Mouse (Mus musculus) adrenal gland, adult 18-20 months (tissue): Measurements from ENCODE around the gene Gpr85. TPM values are rescaled to one million over a fixed set of nuclear protein-coding genes. Genes with fewer than 3 reads are reported as not detected.
"Not testable (repeated sequence)": the region's sequence is repeated elsewhere in the genome, so short reads cannot be mapped to it uniquely, and the experiment has no call there.

Experiments used
- DNase-seq, 2 experiments: peaks; one replicate each; pipeline ENCODE4 v3.0.0; 2021 to 2022; ENCODE audit warnings: low spot score in 2 of 2
- long read RNA-seq, 2 experiments: library from polyadenylated mRNA; stranded (forward); transcript quantifications; one replicate each; pipeline ENCODE4 v2.0.0; 2021
- total RNA-seq, 2 experiments: library from RNA; stranded (reverse); gene quantifications; 1 replicate in 1 of 2; 2 replicates in 1 of 2; pipeline ENCODE4 v1.2.3; 2021

Gpr85 gene
- total RNA-seq = 1 to 10 TPM; 1.2 to 1.5 TPM
- long read RNA-seq, experiment 1 = 0 reads
- long read RNA-seq, experiment 2, partial matches to known transcripts = 0 of 1 reads
- long read RNA-seq, experiment 2, other reads (novel, unspliced or antisense) = 1 of 1 reads

DNA sequence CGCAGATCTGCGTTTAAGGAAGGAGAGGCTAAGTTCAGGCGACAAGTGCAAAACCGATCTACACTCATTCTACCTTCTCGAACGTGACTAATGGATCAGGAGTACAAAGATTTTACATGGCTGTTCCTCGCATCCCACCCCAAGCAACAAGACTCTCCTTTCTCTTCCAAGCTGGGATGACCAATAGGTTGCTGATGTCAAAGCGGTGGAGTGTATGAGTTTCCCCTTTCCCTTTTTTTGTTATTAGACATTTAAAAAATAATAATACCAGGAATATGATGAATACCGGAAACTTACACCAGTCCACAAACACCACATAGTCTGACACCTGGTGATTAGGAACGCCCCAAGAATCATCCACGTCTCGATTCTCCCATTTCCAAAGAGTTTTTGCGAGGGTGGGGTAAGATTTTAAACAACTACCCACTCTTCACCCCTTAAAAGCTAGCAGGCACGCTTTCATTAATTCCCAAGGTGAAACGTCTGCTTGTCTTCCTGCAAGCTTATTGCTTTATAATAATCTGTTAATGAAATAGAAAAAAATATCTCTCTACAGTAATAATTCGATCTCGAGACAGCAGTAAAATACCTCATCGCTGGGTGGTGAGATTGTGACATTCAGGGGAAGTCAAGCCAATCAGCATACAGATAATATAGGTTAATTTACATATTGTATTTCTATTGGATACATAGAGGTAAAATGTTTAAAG lies at the start of gene Gpr85:
Gene Gpr85 (minus strand): TSS at position 598 of the 710 bp plus-strand sequence.
- DNase-seq = peak in 1 of 2 experiments; percentile 6

DNA sequence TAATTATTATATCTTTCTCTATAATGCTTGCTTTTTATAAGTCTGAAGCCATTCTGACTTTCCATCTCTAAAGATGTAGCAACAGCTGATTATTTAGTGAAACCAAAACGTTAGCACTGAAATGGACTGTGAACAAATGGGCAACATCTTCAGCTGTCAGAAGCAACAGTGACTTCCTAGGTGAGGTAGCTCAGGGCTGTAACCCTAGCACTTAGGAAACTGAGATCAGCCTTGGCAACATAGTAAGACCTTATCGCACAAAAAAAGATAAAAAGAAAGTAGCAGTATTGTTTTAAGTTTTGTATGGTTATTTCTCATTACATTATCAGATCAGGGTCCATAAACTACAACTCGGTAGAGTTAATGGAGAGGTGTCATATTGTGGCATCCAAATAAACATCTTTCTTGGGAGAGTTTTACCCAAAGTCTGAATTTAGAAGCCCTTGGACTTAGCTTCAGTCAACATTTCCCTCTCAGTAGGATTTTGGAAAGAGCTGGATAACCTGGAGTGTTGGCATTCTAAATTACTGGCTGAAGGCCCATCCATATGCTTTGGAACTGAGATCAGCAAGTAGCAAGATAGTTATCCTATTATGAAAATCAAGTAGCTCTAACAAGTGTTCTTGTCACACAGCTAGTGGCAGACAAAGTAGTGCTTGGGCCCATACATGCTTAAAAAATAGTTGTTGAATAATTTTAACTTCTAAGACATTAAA lies 45.3 kb upstream of the Gpr85 start:
- DNase-seq = no peak

DNA sequence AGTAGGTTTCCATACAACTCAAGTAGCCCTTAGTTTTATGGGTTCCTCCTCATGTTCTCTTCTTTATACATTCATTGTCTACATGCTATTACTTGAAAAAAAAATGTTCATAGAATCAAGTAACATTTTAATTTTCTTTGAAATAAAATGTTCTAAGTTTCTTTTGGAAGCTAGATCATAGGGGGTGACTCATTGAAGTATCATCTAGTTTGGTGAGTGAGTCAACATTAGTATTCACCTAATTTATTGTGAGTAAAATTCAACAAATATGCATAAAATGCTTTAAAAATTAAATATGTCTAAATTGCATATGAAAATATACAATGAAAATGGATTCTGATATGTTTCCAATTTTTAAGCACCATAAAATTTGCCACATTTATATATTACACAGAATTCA lies 43.2 kb upstream of the Gpr85 start:
- DNase-seq = no peak

DNA sequence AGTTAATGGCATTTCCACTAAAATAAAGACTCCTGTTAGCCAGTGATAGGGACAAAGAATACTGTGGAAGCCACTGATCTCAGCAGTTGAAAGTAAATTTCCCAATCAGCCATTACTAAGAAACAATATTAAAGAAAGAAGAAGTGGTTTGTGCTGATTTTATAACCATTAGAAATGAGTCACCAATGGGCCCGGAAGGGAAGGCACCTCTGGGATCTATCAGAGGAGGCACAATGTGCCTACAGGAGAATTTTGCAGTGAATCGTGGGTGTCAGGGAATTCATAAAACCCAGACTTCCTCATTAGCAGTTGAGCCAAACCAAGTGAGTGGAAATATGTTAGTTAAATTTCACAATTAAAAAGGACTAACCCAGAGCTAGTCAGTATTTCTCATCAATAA lies 34.2 kb upstream of the Gpr85 start:
- DNase-seq = no peak

DNA sequence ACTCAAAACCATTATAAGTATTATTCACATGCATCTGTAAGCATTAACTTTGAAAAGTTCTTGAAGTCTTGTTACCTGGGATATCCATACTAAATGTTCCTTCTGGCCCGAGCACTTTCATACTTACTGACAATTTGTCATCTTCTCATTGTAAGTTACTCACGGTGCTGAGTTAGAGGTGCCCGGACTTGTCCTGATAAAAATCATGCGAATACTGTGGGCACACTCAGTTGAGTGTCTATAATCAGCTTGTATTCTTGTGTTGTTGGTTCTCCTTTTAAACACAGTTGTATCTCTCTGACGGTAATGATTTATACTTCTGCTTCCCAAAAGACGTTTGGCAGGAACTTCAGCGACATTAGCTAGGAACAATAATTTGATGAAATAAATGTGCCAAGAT lies 32.3 kb upstream of the Gpr85 start:
- no peak for DNase-seq

DNA sequence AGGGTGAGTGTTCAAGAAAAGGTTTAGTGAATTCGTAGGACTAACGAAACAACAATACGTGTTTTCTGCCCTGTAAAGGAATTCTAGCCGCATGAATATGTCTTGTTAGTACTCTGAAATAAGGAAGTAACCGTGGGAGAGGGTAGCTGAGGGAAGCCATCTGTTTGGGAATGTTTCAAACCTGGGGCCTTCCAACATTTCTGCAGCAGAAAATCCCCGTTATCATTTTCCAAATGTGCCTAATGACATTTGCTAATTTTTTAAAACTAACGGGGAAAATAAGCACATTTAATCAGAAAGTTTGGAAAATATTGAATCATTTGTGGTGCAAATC lies 31.9 kb upstream of the Gpr85 start:
- no peak for DNase-seq

DNA sequence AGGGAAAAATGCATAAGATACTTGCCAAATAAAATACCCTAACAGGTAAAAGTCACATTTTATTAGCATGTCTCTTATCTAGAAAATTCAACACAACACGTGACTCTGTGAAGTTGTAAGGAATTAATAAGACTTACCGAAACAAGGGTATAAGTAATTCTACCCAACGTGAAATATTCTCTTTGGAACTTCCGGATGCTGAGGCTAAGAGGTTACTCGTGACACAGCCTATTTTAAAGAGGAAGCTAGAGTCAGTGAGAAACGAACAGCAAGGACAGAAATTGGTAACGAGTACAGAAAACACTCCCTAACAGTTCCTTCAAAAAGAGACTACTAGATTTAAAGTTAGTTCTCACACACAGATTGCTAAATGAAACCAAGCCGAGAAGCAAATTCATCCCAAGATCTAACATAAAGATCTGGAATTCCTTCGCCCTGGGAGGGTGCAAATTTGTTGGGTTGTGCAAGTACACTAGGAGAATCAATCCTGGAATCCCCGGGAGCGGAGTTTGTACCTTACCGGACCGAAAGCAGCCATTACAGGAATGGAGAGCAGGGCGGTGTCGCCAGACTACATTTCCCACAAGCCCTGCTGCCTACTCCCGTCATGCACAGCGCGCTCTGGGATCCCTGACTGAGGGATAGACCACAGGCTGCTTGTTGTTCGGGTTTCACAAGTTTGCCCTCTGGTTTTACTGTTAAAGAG lies 31.3 kb upstream of the Gpr85 start, which contains the start of gene 2610001J05Rik:
Gene 2610001J05Rik (minus strand): TSS at position 600 of the 706 bp plus-strand sequence.
- DNase-seq = peak; percentile 77 to 83

DNA sequence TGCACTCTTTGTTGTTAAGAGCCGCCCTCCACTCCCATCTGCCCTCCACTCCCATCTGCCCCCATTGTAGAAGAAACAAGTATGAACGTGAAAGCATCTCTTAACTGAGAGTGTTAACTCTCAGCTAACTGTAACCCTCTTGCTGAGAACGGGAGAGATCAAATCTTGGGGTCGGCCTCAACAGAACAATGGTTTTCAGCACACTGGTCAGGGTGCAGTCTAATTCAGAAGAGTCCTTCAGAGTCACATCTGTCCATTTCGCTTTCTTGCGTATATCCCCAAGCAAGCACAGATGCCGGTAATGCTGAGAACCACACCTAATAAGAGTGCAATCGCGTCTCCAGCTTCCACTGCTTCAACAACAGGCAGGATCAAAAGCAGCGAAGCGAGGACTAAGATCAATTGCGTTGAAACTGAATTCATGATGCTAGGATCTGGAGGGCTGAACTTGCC lies 30.6 kb upstream of the Gpr85 start:
- peak in 1 of 2 experiments; percentile 8 for DNase-seq

DNA sequence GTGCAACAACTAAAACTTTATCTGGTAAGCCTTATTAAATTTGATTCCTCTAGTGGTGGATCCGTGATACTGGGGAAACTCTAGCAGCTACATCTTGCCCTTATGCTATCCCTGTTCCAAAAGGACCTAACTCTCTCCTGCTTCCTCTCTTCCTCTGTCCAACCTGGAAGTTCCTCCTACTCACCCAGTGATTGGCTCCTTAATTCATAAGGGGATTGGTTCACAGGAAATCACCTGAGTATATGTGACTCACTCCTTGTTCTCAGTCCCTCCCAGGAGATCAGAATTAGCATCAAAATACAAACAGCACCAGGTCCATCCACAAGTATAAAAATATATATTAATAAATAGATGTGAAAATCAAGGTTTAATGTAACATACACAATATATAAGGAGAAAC lies 20.9 kb upstream of the Gpr85 start:
- DNase-seq = no peak

DNA sequence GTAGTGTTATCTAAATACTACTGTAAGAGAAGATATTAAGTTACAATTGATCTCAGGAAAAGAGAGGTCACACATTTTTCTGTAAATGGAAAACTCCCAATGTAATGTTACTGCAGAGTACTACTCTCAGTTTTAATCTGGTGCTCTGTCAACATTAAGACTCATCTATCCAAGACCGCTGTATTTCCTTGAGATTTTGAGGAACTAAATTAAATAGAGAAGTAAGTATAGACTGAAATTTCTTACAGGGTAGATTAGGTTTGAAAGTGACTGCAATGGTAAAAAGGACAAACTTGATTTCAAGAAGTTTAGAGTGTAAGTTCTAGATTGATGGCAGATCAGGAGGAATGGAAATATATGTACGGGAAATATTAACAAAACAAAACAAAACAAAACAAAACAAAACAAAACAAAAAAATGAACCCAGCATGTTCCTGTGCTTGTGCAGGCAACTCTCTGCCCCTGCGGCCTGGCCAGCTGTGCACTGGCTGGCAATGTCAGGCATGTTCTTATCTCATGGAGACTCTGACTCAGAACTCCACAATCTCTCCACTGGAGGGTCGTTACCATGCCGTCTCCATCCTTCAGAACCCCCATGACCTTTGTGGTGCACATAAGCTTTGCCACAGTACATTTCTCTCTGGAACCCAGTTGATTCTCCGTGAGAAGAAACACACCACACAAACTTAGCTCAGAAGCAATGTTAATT lies 20.3 kb upstream of the Gpr85 start:
- no peak for DNase-seq

DNA sequence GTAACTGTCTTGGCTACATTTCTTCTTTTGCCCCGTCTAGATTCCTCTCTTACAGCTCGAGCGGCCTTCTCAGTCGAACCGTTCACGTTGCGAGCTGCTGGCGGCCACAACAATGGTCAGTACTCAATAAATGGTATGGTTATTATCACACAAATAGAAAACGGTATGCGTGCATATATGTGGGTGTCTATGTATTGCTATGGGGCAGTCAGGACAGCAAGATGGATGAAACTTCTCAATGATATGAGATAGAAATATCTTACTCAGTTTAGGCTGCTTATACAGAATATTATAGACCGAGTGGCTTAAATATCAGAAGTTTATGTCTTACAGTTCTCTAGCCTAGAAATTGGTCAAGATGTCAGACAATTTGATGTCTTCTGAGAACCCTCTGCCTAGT lies 14.5 kb upstream of the Gpr85 start:
- no peak for DNase-seq

DNA sequence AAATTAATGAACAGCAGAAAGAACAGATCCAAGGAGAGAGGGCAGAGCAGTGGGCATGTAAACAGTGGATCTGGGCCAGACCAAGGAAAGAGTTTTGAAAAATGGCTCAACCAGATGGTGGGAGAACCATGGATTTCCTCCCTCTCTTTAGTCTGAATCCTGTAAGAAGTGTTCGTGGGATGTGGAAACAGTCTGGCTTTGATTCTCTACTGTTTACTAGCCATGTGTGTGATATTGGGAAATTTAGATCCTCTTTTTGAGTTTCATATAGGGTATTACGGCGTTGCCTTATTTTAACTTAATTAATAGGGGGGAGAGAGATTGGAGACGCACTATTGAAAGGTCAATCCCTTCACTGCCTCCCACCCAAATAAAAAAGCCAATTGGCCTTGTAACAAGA lies 13.5 kb upstream of the Gpr85 start:
- DNase-seq = no peak

DNA sequence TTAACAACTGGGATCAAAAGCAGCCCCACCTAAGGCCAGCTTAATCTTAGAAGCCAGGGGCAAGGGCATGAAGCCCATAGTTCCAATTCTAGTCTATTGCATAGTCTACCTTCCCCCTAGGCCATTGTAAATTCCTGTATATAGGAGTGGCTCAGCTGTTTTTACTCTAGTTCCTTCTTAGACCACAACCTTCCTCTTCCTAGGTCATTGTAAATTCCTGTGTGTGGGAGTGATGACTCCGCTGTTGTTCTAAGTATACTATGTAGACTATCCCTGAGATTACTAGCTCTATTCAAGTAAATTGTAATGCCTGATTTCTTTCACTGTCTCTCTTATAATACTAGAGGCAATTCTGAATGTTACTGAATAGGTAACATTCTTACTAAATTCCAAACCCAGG lies 6.3 kb upstream of the Gpr85 start:
- not testable (repeated sequence) for DNase-seq

DNA sequence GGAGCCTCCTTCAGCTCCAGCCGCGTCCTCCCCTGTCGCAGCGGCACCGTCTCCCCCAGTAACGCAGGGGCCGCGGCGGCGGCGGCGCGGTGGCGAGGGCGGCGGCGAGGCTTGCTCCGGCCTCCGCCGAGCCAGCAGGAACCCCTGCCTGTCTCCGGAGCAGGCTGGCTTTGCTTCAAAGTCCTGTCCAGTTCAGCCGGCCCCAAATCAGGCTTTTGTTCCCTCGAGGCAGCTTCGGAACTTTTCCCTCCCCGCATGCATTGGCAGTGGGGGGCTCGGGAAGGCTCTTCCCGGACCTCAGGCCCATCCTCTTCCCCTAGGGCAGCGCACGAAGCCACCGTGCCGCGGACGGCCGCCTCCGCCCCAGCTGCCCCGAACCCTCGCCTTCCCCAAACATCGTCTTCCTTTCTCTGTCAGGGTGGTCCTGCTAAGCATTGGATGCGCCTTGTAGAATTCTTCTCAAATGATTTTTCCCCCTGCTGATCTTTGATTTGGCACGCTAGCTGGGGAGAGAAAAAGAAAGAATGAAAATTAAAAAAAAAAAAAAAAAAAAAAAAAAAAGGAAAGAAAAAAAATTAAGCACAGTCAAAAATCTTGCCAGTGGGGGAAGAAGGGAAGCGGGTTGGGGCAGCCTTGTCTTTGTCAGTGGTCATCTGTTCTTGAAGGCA lies 931 bp downstream of the Gpr85 start:
- DNase-seq = peak; percentile 65 to 68

DNA sequence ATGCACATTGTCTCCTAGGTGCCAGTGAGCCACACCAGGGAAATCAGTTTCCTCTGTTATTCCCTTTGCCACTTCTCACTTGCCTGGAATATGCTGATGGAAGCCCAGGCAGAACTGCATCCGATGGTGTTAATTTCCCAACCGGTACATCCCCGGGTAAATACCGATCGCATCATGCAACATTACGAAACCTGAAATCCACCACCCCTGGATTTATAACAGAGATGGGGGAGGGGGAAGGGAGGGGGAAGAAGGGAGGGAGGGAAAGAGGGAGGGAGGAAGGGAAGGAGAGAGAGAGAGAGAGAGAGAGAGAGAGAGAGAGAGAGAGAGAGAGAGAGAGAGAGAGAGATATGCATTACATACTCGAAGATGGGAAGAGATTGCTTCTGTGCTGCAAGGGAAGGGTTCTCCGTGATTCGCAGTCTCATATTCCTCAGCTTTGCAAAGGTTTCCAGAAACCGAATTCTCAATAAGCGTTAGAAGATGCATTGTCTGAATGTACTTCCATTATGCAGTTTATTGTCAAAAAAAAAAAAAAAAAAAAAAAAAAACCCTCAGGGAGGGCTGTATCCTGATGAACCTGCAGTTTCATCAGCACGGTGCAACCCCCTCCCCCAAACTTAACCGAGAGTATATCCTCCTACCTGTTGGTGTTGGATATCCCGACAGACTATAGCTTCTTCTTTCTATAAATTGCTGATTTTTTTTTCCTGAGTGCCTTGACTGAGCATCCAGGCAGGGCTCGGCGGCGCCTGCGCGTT lies 1.6 kb downstream of the Gpr85 start:
- DNase-seq = no peak

DNA sequence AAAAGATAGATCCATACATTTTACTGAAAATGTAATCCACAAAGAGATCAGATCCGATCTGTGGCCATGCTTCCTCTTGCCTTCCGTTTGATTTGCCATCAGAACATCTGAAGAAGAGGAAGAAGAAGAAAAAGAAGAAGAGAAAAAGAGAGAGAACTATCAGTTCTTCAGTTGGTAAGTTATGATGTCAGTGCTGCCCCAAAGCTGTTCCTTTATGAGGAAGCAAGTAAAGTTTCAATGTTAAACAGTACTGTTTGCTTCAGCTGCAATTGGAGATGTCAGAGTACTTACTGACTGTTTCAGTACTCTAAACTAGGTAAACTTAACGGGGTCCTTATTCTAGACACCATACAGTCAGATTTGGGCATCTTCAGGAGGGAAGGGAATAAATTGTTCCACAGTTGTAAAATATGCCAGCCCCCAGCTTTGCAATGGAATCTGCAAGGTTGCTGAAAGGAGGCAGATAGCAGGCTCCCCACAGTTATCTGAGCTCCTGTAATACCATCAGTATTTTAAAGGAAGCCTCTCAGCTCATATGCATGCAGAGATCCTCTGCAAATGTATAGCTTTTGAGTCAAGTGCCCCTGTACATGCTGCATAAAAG lies 2.7 kb downstream of the Gpr85 start:
- no peak for DNase-seq

DNA sequence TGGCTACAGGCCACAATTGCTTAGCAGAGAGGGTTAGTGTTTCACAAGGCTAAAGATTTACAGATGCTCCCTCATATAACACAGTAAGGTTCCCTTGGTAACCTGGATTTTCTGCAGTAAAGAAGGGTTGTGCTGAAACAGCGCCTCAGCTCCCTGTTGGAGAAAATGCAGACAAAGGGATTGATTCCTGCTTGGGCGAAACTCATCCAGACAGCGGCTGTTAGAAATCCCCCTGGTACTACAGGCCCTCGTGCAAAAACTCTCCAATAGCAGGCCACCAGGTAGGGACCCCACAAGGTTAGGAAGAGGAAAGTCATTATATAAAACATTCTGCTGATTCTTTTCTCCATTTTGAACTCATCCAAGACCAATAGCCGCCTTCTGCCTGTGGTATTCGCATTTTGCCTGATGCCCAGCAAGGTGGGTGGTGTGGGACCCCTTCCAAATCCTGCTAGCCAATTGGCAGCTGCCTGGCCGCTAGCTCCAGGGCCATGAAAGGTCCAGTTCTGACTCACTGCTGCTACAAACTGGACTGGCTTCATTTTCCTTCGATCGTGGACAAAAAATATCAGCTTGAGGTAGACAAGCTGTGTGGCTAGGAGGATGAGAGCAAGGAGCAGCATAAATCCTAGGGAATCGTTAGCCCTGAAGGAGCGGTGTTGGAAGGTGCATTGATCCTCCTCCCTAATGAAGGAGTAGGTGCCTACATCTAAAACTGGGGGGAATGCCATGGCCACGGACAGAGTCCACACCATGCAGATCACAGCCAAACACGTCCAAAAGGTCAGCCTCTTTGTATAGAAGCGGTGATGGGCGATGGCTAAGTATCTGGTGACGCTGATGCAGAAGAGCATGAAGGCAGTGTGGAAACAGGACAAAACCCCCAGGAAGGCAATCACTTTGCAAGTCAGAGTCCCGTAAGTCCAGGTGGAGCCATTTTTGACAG lies 3.7 kb downstream of the Gpr85 start:
- DNase-seq = no peak

DNA sequence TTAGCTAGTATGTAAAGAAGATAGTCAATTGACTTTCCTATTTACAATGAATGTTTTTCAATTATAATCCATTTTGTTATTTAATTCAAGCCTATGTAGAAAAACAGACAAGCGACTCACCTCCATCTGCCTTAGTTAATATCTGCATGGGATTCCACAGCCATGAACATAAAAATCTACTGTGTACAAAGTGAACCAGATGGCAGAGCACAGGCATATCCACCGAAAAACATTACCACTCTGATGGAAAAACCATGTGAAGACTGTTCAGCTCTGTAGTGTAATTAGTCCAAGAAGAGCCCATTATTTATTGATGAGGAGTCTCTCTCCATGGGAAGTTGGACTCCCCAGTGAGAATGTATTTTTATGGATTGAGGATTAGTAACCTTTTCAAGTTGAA lies 7.0 kb downstream of the Gpr85 start:
- DNase-seq = no peak
